Mouse (Mus musculus): ENCODE data around the gene Qrich1. TPM values are rescaled to one million over a fixed set of nuclear protein-coding genes. Genes with fewer than 3 reads are reported as not detected.

Qrich1 gene
- polyA plus RNA-seq, 1 experiment from 2014 or later = 58.1 TPM

DNA sequence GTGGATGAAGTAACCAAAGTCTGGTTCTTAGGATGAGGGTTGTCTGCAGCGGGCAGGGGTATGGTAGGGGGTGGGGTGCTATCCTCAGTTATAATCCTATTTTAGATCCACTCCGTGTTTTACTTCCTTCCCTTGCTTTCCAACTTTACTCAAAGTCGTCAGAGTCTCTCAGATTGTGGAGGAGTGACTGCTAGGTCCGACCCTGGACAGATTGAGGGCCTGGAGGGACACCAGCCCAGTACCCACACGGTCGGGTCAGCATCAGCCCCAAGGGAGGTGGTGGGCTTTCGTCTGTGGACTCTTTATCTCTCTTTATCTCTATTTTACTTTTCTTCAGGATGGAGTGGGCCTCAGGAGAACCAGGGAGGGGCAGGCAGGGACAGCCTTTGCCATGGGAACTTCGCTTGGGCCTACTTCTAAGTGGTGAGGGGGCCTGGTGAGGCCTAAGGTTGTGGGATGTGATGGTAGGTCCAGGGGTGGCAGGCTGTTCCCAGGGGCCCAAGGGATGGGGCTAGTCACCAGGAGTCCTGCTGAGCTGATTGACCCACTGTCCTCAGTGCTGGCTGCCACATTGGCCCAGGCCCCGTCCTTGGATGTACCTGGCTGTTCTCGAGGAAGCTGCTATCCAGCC, 36.8 kb upstream of the Qrich1 start, which contains the start of gene Lamb2:
Lamb2 (plus strand) TSS at position 16 of the 631 bp plus-strand sequence.
- TF ChIP-seq CTCF (IDR thresholded peaks at IDR 0.05) = no peak
- no peak for TF ChIP-seq EP300 (IDR thresholded peaks at IDR 0.05)
- Histone ChIP-seq H3K4me3 (ENCODE audit: low read depth, low read length) (peak within 1 kb of the TSS; percentile 57), H3K4me2 (replicated peaks; ENCODE audit: low read depth, low read length) (peak within 1 kb of the TSS; percentile 81), H3K9me3 (ENCODE audit: low read length) (no peaks in the 10 kb centered on the region), H3K36me3 (ENCODE audit: insufficient read depth, low read length) (peaks cover 24% of the 10 kb centered on the region; the same call in 1 of the 2 replicates), H3K9ac (replicated peaks; ENCODE audit: low read depth) (peak within 1 kb of the TSS; percentile 76), H3K27ac (ENCODE audit: low read length) (peak within 1 kb of the TSS; percentile 85), H3K27me3 (replicated peaks; ENCODE audit: insufficient read depth, low read length) (no peaks in the 10 kb centered on the region), H3K4me1 (ENCODE audit: insufficient read depth, low read depth, low read length) (peaks cover 14% of the 10 kb centered on the region)
- DNase-seq (ENCODE audit: low spot score) (peak; percentile 91), ATAC-seq (peak; percentile 71)
- WGBS = 3% methylated on average over 10 of the region's 10 CpGs

DNA sequence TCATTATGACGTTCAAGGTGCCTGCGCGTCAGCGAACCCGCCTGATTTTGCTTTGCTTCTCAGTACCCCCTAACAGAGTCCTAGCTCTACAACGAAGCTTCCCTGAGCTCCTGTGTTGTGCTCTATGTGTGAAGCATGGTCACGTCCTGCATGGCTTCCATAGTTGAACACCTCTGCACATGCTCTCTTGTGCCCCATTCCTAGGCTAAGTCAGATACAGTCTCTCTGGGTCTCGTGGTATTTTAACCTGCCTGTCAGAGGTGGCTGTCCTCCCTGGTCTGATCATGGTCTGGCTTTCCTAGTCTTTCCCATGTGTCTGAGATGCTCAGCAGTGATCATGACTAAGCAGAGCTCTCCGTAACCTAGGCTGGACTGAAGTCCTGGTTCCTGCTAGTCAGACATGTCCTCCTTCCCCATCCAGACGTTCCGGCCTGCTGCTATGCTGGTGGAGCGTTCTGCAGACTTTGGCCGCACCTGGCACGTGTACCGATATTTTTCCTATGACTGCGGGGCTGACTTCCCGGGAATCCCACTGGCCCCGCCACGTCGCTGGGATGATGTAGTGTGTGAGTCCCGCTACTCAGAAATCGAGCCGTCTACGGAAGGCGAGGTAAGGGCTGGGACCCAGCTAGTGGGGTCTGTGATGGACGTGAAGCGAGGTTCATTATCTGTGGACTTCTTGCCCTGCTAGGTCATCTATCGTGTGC, 35.6 kb upstream of the Qrich1 start:
- WGBS = 86% methylated on average over 28 of the region's 28 CpGs
- Histone ChIP-seq H3K9me3 (ENCODE audit: low read length) (no peaks in the 10 kb centered on the region), H3K36me3 (ENCODE audit: insufficient read depth, low read length) (peaks cover 33% of the 10 kb centered on the region; the same call in 1 of the 2 replicates), H3K4me3 (ENCODE audit: low read depth, low read length) (peak overlapping the region; percentile 57), H3K4me2 (replicated peaks; ENCODE audit: low read depth, low read length) (peak overlapping the region; percentile 81; the same call in 1 of the 2 replicates), H3K4me1 (ENCODE audit: insufficient read depth, low read depth, low read length) (peaks cover 14% of the 10 kb centered on the region), H3K27me3 (replicated peaks; ENCODE audit: insufficient read depth, low read length) (no peaks in the 10 kb centered on the region), H3K9ac (replicated peaks; ENCODE audit: low read depth) (0 out of 2 replicates have a peak overlapping the region, but pooled peaks have one; percentile 76), H3K27ac (ENCODE audit: low read length) (no peak overlapping the region)
- TF ChIP-seq EP300 (IDR thresholded peaks at IDR 0.05) = no peak
- no peak for TF ChIP-seq CTCF (IDR thresholded peaks at IDR 0.05)
- no peak for ATAC-seq
- no peak for DNase-seq (ENCODE audit: low spot score)

DNA sequence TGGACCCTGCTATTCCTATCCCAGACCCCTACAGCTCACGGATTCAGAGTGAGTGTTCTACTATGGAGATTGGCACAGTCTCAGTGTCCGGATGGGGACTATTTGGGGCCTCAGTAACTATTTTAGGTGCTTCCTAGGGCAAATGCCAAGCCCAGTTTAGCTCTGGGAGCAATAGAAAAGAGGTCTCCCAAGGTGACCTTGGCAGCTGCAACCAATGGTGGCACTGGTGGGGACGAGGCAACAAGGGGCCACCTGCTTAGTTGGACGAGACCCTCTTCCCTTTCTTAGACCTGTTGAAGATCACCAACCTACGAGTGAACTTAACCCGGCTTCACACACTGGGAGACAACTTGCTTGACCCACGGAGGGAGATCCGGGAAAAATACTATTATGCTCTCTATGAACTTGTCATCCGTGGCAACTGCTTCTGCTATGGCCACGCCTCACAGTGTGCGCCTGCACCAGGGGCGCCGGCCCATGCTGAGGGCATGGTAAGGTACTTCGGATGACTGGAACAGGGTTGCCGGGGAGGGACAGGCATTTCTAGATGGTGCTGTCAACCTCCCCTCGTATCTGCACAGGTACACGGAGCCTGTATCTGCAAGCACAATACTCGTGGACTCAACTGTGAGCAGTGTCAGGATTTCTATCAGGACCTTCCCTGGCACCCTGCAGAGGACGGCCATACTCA, 34.9 kb upstream of the Qrich1 start:
- ATAC-seq = no peak
- DNase-seq (ENCODE audit: low spot score) = no peak
- Histone ChIP-seq H3K9ac (replicated peaks; ENCODE audit: low read depth) (no peak overlapping the region), H3K36me3 (ENCODE audit: insufficient read depth, low read length) (peaks cover 39% of the 10 kb centered on the region; the same call in 1 of the 2 replicates), H3K4me3 (ENCODE audit: low read depth, low read length) (no peak overlapping the region), H3K4me1 (ENCODE audit: insufficient read depth, low read depth, low read length) (peaks cover 14% of the 10 kb centered on the region), H3K4me2 (replicated peaks; ENCODE audit: low read depth, low read length) (no peak overlapping the region), H3K27ac (ENCODE audit: low read length) (no peak overlapping the region), H3K27me3 (replicated peaks; ENCODE audit: insufficient read depth, low read length) (no peaks in the 10 kb centered on the region), H3K9me3 (ENCODE audit: low read length) (no peaks in the 10 kb centered on the region)
- no peak for TF ChIP-seq CTCF (IDR thresholded peaks at IDR 0.05)
- TF ChIP-seq EP300 (IDR thresholded peaks at IDR 0.05) = no peak
- 88% methylated on average over 19 of the region's 19 CpGs for WGBS

DNA sequence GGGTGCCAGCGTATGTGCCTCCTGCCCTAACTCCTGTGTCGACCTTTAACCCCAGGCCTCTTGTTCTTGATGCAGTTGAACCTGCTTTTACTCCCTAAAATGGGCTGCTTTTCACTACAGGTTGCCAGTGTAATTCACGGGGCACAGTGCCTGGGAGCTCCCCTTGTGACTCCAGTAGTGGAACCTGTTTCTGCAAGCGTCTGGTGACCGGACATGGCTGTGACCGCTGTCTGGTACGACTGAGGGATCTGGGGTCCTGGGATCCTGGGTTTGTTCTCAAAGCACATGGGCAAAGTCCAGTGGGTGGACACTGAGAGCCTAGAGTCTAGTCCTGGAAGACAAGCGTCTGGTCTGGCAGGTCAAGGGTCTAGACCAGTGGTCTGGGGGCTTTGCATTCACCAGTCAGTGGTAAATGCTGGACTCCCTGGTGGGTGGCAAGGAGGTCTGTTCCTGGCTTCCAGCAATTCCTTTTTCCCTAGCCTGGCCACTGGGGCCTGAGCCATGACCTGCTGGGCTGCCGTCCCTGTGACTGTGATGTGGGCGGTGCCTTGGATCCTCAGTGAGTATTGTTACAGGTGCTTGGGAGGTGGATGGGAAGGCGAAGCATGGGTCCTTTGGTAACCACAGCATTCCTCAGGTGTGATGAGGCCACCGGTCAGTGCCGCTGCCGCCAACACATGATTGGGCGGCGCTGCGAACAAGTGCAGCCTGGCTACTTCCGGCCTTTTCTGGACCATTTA, 33.4 kb upstream of the Qrich1 start:
- no peaks in the 10 kb centered on the region for H3K27me3 ChIP-seq (replicated peaks; ENCODE audit: insufficient read depth, low read length)
- no peak overlapping the region for H3K4me3 ChIP-seq (ENCODE audit: low read depth, low read length)
- 94% methylated on average over 18 of the region's 18 CpGs for WGBS
- H3K4me2 ChIP-seq (replicated peaks; ENCODE audit: low read depth, low read length) = no peak overlapping the region
- DNase-seq (ENCODE audit: low spot score) = no peak
- H3K27ac ChIP-seq (ENCODE audit: low read length) = no peak overlapping the region
- TF ChIP-seq CTCF (IDR thresholded peaks at IDR 0.05) (no peak), EP300 (IDR thresholded peaks at IDR 0.05) (no peak)
- no peaks in the 10 kb centered on the region for H3K9me3 ChIP-seq (ENCODE audit: low read length)
- H3K4me1 ChIP-seq (ENCODE audit: insufficient read depth, low read depth, low read length) = peaks cover 14% of the 10 kb centered on the region
- no peak for ATAC-seq
- no peak overlapping the region for H3K9ac ChIP-seq (replicated peaks; ENCODE audit: low read depth)
- H3K36me3 ChIP-seq (ENCODE audit: insufficient read depth, low read length) = peaks cover 53% of the 10 kb centered on the region

DNA sequence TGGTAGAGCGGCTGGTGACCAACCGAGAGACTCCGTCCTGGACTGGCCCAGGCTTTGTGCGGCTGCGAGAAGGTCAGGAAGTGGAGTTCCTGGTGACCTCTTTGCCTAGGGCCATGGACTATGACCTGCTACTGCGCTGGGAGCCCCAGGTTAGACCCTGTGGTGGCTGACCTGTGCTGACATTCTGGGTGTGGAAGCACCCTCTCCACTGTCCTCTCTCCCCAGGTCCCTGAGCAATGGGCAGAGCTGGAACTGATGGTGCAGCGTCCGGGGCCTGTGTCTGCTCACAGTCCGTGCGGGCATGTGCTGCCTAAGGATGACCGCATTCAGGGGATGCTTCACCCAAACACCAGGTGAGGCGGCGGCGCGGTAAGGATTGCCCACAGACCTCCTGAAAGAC, 32.6 kb upstream of the Qrich1 start:
- no peaks in the 10 kb centered on the region for H3K27me3 ChIP-seq (replicated peaks; ENCODE audit: insufficient read depth, low read length)
- peaks cover 61% of the 10 kb centered on the region for H3K36me3 ChIP-seq (ENCODE audit: insufficient read depth, low read length)
- no peaks in the 10 kb centered on the region for H3K9me3 ChIP-seq (ENCODE audit: low read length)
- WGBS = 90% methylated on average over 15 of the region's 15 CpGs
- no peak for TF ChIP-seq EP300 (IDR thresholded peaks at IDR 0.05)
- no peak for TF ChIP-seq CTCF (IDR thresholded peaks at IDR 0.05)
- H3K4me3 ChIP-seq (ENCODE audit: low read depth, low read length) = no peak overlapping the region
- no peak for ATAC-seq
- H3K4me2 ChIP-seq (replicated peaks; ENCODE audit: low read depth, low read length) = no peak overlapping the region
- no peak for DNase-seq (ENCODE audit: low spot score)
- no peak overlapping the region for H3K27ac ChIP-seq (ENCODE audit: low read length)
- H3K9ac ChIP-seq (replicated peaks; ENCODE audit: low read depth) = no peak overlapping the region
- H3K4me1 ChIP-seq (ENCODE audit: insufficient read depth, low read depth, low read length) = peaks cover 13% of the 10 kb centered on the region
